Mouse (Mus musculus) thymus, postnatal 25 days (tissue): ENCODE data around the gene Mast3.

Source experiments
- DNase-seq: peaks from one replicate; pipeline ENCODE4 v3.0.0; 2022

The Mast3 gene

DNA sequence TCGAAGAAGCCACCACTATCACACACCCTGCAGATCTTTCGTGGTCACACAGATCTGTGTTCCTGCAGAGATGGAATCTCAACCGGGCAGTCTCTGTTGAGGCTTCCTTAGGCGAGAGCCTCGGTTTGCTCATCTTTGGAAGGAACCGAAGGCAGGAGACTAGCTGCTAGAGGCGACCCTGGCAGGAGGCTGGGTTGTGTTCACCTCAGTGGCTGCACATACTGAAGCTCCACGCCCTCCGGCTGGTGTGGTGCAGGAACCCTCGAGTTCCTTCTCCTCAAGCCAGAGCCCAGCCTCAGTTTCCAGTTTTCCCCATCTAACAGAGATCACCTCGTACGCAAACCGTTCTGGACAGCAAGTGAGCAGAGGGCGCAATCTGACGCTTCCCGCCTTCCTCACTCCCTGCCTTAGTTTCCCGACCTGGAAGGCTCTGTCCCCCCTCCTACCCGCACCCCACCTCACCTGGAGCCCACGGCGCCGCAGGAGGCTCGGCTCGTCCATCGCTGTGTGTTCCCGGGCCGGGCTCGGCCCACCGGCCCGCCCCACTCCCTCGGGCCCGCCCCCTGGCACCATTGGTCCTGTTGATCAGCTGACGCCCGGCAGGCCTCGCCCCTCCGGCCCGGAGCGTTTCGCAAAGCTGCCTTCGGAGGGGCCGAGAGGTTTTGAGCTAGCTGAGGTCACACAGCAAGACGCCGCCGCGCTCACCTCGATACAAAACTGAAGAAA is at the start of gene Mast3:
TSS of gene Mast3 (minus strand) at position 574 of the 726 bp plus-strand sequence.
- DNase-seq: peak; percentile 84

DNA sequence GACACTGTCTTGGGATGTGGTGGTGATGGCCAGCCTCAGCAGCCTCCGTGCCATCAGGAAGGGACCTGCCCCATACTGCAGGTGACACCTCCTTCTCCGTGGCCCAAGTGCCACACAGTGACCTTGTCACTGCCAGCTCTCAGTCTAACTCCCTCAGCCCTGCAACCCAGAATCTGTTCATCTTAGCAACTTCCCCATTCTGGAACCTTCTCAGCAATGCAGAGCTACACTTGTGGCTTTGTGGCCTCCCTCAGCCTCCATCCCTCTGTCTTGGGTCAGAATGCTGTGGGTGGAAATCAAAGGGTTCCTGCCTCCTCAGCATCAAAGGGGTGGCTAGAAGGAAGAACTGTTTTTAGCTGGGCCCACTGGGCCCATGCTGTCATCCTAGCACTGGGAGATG is 49.0 kb upstream of the Mast3 start:
- DNase-seq: no peak

DNA sequence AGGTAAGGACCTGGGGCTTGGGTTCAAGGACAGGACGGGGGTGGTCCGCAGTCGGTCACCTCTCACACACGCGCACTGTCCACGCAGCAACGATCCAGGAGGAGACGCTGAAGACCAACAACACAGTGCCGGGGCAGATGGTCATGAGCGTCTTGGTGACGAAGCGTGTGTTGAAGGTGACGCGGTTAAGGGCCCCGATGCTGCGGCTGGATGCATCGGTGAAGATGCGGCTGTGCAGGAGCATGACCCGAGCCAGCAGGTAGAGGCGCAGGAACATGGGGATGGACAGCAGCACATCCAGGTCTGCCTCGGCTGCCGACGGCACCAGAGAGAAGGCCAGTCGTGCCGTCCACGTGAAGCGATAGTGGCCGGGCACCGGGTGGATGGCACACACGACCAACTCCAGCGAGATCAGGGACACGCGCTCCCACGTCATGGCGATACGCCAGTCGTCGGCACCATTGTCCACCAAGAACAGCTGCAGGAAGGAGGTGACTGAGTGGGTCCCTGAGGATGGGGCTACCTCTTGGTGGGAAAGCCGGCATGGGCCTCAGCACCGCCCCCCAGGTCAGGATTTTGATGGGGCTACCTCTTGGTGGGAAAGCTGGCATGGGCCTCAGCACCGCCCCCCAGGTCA is 47.9 kb upstream of the Mast3 start:
- no peak for DNase-seq

DNA sequence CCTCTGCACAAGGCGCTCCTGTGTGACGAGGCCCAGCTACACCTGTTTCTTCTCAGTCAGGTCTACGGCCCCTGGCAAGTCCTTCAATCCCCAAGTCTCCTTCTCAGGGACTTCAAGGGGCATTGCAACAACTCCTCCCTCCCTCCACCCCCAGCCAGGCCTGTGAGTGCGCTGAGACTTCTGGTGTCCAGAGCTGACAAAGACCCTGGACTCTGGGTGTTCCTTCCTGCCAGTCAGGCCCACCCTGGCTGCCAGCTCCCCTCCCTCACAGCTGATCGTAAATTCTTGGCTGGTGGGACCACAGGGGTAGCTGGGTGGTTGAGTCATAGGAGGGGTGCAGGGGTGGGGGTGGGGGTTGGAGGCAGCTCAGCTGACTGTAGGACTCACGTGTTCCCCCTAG is 47.0 kb upstream of the Mast3 start:
- DNase-seq: no peak

DNA sequence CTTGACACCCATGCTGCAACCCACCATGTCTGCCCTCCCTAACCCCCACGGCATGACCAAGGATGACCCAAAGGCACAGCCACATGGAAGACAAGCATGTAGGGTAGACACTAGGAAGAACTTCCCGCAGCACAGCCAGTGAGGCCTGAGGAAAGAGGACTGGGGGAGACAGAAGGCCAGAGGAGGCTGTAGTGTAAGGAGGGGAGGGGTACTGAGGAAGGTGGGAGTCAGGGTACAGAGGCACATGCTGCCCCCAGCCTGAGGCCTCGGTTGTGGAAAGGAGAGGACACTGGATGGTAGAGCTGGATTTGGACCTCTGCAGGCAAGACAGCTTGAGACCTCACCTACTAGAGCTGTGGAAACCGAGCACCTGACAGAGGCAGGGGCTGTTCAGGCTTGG is 46.1 kb upstream of the Mast3 start:
- no peak for DNase-seq

DNA sequence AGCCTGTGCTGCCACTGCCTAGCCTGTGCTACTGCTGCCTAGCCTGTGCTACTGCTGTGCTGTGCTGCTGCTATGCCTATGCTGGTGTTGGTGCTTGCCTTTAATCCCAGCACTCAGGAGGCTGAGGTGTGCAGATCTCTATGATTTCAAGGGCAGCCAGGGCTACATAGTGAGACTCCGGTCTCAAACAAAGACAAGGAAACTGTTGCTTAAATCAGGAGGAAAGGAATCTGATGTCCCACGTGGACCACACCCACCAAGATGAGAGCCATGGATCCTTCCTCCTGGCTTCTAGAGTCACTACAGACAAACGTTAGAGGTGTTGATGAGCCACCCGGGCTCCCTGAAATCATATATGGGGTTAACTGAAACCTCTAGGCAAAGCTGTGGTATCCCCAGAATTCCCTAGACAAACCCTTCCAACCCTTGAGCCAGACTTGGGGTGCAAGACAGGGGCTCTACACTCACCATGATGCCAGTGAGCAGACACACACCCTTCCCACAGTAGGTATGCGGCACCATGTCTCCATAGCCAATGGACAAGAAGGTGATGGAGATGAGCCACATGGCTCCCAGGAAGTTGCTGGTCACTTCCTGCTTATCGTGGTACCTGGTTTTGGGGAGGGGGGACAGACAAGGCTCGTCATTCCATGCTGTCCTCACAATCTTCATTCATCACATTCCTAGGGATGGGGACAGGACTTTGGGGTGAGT is 45.4 kb upstream of the Mast3 start:
- no peak for DNase-seq

DNA sequence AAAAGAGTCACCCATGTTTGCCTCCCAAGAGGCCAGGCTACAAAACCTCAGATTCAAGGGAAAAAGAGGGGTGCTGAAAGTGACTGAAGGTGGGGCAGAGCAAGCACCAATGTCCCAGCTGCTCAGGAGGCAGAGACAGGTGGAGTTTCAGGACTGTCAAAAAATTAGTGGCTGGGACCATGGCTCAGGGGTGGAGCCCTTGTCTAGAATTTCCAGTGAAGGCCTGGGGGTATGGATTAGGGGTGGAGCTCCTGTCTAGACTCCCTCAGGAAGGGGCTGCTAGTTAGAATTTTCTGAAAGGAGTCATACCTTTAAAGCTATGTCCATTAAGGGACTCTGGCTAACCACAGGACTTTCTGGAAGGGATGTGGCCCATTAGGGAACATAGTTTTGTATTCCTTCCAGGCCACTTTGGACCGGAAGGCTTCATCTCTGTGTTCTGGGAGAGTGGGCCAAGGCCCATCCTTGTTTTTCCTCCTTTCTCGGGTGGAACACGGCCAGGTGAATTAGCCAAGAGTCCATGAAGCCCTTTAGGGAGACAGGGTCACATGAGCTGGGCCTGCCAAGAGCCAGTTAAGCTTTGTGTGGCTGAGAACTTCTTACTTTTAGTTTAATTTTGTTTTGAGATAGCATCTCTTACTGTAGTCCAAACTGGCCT is 44.6 kb upstream of the Mast3 start:
- DNase-seq: no peak

DNA sequence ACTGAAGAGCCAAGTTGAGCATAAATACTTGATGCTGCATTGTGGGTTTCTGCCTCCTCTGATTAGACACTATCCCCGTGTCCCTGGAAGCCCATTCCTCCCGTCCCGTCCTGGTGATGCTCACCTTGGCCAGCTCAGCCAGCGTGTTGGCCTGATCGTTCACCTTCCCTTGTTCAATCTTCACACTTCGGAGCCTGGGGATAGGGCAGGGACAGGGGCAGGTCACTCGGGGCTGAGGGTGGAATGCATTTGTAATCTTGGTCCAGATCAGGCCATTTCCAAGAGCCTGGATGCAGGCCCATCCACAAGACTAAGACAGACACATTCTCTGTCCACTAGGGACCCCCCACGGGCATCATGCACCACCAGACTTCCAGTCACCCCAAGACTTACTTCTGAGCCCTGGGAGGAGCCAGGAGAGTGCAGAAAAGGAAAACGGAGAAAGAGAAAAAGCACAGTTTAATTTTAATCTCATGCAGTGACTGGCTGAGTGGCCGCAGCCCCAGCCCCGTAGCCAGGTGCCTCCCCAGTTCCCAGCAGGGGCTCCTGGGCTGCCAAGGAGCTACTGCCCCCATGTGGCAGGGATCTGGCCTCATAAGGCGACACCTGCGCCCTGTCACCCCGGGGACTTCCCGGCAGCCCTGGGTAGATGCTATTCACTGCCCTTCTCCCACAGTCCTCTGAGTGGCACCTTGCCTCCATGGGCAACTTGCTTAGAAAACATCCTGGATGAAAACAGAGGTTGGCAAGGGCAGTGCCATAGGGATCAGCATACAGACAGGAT is 41.7 kb upstream of the Mast3 start:
- DNase-seq: peak; percentile 64

DNA sequence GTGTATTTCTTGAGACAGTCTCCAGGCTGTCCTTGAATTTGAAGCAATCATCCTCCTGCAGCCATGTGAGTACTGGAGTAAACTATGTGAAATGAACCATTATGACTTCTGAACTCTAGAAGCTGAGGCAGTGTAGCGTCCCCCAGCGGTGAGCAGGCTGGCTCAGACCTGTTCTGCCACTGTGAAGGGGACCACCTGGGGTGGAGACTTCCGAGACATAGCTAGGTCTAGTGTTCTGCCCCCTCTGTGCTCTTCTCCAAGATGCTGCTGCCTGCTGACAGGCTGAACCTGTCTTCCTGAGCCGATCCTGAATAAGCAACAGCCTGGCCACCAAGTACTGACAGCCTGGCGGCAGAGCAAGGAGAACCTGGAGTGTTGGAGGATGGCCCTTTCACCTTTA is 40.3 kb upstream of the Mast3 start:
- DNase-seq: no peak

DNA sequence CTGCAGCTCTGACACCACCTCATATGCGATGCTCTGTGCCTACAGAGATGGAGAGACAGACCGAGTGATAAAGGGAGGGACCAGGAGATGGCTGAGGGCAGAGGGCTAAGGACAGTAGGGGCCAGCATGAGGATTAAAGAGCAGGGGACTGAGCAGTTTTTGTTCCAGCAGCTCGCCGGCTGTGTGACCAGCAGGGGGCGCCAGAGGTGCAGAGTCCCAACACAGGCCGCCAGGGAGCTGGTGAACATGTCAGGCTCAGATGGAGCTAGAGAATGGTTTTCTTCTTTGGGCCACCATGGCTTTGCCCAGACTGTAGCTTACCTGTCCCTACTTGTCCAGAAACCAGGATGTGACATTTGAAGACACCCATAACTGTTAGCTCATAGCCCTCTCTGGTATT is 39.7 kb upstream of the Mast3 start:
- peak; percentile 90 for DNase-seq

DNA sequence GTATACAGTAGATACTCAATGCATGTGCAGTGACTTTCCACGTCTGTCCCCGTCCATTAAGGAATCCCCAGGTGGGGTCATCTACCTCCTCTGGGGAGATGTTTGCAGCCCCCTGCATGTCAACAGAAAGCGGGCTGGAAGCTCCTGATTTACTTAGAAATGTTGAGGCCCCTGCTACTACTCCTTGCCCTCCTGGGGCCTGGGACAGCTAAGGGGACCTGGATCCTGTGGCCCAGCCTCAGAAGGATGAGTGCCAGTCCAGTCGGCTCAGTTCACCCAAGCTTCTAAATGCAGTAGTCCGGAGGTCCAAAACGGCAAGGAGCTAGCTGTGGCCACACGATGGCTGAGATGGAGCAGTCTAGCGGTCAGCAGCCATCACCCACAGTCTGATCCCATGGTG is 39.1 kb upstream of the Mast3 start:
- DNase-seq: no peak

GRCm38 (mm10) chr8:70843214-70843773 is 38.4 kb upstream of the Mast3 start:
- DNase-seq: no peak

DNA sequence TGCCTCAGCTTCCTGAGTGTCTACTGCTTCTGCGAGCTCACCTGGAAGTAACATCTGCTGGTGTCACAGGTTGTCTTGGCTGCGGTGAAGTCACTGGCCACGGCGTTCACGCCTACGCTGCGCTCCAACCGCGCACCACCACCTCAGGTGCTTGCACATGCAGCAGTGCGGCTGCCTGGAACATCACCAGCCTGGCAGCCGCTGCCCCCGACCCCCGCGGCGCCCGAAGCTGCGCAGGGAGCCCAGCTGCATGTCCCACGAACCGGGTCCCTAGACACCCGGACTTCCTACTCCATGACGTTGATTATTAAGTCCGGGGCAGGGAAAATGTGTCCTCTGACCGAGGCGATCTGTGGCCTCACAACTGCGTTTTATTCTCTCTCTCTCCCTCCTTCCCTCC is 37.6 kb upstream of the Mast3 start:
- no peak for DNase-seq

DNA sequence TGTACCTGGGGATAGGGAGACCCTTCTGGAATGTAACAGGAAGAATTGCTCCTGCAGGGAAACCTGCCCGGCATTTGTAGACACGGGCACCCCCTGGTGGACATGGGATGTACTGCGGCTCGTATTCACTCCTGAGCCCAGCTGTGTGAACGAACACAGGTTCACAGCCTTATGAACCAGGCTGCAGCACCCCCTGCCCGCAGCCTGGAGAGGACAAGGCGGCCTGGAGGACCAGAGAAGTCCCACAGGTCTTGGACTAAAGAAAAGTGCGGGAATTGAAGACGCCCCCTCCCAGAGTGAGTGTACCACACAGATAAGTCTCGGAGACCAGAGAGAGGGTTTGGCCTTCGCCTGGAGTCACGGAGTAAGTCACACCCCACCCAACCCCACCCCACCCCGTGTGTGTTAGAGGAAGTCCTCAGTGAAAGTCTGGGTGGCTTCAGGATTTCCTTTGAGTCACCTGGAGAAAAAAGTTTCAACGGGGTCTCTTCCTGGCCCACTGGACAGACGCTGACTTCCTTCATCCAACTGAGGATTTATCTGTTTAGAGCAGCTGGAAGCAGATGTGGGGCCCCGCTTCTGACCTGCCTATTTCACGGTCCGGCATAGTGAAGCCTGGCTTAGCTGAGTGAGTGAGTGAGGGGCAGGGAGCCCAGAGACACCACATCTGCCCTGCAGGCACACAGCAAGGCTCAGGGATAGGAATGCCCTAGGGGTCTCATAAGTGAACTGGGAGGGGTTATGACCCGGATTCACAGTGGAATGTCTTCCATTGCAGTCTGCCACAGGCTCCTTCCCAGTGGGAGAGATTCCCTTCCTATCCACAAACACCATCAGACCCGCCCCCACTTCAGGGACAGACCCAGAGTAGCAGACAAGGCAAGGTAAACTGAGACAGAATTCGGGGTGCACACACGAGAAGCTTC is 36.6 kb upstream of the Mast3 start:
- DNase-seq: peak; percentile 91

DNA sequence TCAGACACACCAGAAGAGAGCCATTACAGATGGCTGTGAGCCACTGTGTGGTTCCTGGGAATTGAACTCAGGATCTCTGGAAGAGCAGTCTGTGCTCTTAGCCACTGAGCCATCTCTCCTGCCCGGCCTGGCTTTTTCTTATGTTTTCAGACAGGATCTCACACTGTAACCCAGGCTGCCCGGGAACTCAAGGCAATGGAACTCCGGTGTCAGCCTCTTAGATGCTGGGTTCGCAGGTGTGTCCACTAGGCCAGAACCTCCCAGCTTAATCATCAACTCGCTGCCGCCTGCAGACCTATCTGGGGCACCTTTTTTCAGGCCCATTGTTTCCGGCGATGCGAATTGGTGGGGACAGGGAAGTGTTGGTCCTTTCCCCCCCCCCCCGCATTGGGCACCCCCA is 35.7 kb upstream of the Mast3 start:
- peak; percentile 11 for DNase-seq

DNA sequence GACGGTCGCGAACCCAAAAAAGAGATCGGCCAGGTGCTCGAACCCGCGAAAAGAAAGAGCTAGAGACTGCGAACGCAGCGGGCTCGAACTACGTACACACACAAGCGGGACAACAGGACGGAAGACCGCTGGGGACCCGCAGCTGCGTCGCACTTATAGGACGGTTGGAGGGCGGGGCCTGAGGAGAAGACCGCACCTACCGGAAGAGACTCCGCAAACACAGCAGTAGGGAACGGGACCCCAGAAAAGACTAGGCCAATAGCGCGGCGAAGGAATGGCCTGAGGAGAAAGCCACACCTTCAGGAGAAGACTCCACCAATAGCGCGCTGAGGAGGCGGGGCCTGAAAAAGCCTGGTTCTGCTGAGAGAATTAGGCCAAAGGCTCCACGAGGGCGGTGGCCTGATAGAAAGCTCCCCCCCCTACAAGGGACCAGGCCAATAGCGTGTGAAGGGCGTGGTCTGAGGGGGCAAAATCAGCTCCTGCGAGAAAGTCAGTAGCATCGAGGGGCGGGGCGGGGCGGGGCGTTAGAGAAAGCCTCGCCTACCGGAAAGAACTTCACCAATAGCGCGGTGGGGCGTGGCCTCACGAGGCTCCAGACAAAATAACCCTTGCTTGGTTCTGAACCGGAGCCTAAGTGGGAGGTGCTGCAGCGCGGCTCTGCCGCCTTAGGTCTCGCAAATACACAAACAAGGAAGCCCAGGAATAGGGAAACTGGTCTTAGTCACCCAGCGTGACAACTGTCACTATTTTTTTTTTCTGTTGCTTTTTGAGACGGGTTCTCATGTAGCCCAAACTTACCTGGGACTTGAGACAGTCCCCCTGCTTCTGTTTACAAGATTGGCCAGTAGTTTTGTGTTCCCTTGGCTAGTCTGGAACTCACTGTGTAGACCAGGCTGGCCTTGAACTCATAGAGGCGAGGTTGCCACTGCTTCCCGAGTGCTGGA is 34.8 kb upstream of the Mast3 start, which contains the start of gene Arrdc2:
TSS of gene Arrdc2 (minus strand) at position 313 of the 944 bp plus-strand sequence.
- DNase-seq: peak; percentile 98

- DNase-seq: no peak
Observed at GRCm38 (mm10) chr8:70838654-70839407, 34.0 kb upstream of the Mast3 start.

GRCm38 (mm10) chr8:70836666-70837065 is 31.8 kb upstream of the Mast3 start:
- no peak for DNase-seq

GRCm38 (mm10) chr8:70834071-70834470 is 29.2 kb upstream of the Mast3 start:
- no peak for DNase-seq
